Mouse (Mus musculus) hindbrain, embryonic 11.5 days (tissue): ENCODE measurements at regions not wholly inside any gene's neighbourhood (a gene's known extent, or its start where the extent isn't known, plus 50 kb on each side); places are given as distances from the start of the nearest gene placed in this dataset.

Experiments used
- ATAC-seq: fragments of 200-750 bp; cut with Nextera tagmentation; 2 replicates; pipeline ENCODE4 v1.8.0; 2017; ENCODE audit warnings: mild to moderate bottlenecking, moderate TSS enrichment, moderate library complexity; ENCODE audit not compliant: low FRiP score
- DNase-seq: peaks from one replicate; pipeline ENCODE4 v3.0.0-alpha.2; 2015; ENCODE audit warnings: low spot score
- H3K27ac ChIP-seq: fragments of 300-500 bp; sonication (generic); 2 replicates; pipeline ENCODE4 v1.5.1; 2014; ENCODE audit warnings: mild to moderate bottlenecking, low read depth, low read length
- H3K27me3 ChIP-seq: fragments of 300-500 bp; sonication (generic); 2 replicates; pipeline ENCODE4 v1.6.1; 2014; ENCODE audit warnings: mild to moderate bottlenecking, low read length, moderate library complexity, mixed read lengths; ENCODE audit not compliant: control insufficient read depth, insufficient read depth
- H3K36me3 ChIP-seq: fragments of 300-500 bp; sonication (generic); 2 replicates; pipeline ENCODE4 v1.6.1; 2014; ENCODE audit warnings: mild to moderate bottlenecking, low read length, moderate library complexity, mixed read lengths; ENCODE audit not compliant: control insufficient read depth, insufficient read depth
- H3K4me1 ChIP-seq: fragments of 300-500 bp; sonication (generic); replicated peaks from 2 replicates; pipeline ENCODE4 v1.6.1; 2014; ENCODE audit warnings: low read length, mixed read lengths; ENCODE audit not compliant: control insufficient read depth, insufficient read depth
- H3K4me2 ChIP-seq: fragments of 300-500 bp; sonication (generic); replicated peaks from 2 replicates; pipeline ENCODE4 v1.6.1; 2014; ENCODE audit warnings: mild to moderate bottlenecking, low read depth, low read length
- H3K4me3 ChIP-seq: fragments of 300-500 bp; sonication (generic); 2 replicates; pipeline ENCODE4 v1.5.1; 2014; ENCODE audit warnings: low read depth, low read length
- H3K9ac ChIP-seq: fragments of 300-500 bp; sonication (generic); 2 replicates; pipeline ENCODE4 v1.6.1; 2014; ENCODE audit warnings: low read depth, low read length
- H3K9me3 ChIP-seq: fragments of 300-500 bp; sonication (generic); 2 replicates; pipeline ENCODE4 v1.6.1; 2016; ENCODE audit warnings: low read length; ENCODE audit not compliant: control insufficient read depth
- WGBS: fragments of 180-500 bp; shearing (Covaris S2); extraction: QIAGEN DNeasy Blood & Tissue Kit; methylation state at CpG from one replicate; pipeline ENCODE4 v1.1.7; 2014; 5-methylcytosine and 5-hydroxymethylcytosine counted together

- Histone ChIP-seq H3K36me3 (no peaks in the 10 kb centered on the region), H3K9me3 (no peaks in the 10 kb centered on the region), H3K4me3 (no peak overlapping the region), H3K9ac (no peak overlapping the region), H3K4me1 (no peaks in the 10 kb centered on the region), H3K27me3 (no peaks in the 10 kb centered on the region), H3K27ac (no peak overlapping the region), H3K4me2 (no peak overlapping the region)
- ATAC-seq (no peak), DNase-seq (no peak)
- 80% methylated on average over 3 of the region's 3 CpGs for WGBS
Measured at GRCm38 (mm10) chr17:45297860-45298259, 135.7 kb downstream of the Cdc5l start.

GRCm38 (mm10) chr17:45296363-45296762, 137.2 kb downstream of the Cdc5l start:
- DNase-seq (no peak), ATAC-seq (no peak)
- H3K27ac ChIP-seq: no peak overlapping the region
- no peaks in the 10 kb centered on the region for H3K27me3 ChIP-seq
- no peaks in the 10 kb centered on the region for H3K4me1 ChIP-seq
- WGBS: 74% methylated on average over 1 of the region's 1 CpGs
- no peaks in the 10 kb centered on the region for H3K36me3 ChIP-seq
- no peak overlapping the region for H3K9ac ChIP-seq
- H3K4me2 ChIP-seq: no peak overlapping the region
- no peaks in the 10 kb centered on the region for H3K9me3 ChIP-seq
- H3K4me3 ChIP-seq: no peak overlapping the region

GRCm38 (mm10) chr17:45294886-45295285, 138.7 kb downstream of the Cdc5l start:
- H3K4me2 ChIP-seq: no peak overlapping the region
- WGBS: 58% methylated on average over 4 of the region's 4 CpGs

GRCm38 (mm10) chr17:45294256-45294865, 139.2 kb downstream of the Cdc5l start:
- H3K27ac ChIP-seq: no peak overlapping the region
- no peak overlapping the region for H3K4me3 ChIP-seq
- no peaks in the 10 kb centered on the region for H3K36me3 ChIP-seq
- 93% methylated on average over 11 of the region's 11 CpGs for WGBS
- H3K9me3 ChIP-seq: no peaks in the 10 kb centered on the region
- no peak overlapping the region for H3K4me2 ChIP-seq
- no peaks in the 10 kb centered on the region for H3K4me1 ChIP-seq
- DNase-seq (no peak), ATAC-seq (no peak)
- no peak overlapping the region for H3K9ac ChIP-seq
- H3K27me3 ChIP-seq: no peaks in the 10 kb centered on the region

More at GRCm38 (mm10) chr17:45294886-45295285, 138.7 kb downstream of the Cdc5l start:
- H3K9me3 ChIP-seq: no peaks in the 10 kb centered on the region
- no peaks in the 10 kb centered on the region for H3K36me3 ChIP-seq
- no peaks in the 10 kb centered on the region for H3K27me3 ChIP-seq
- H3K9ac ChIP-seq: no peak overlapping the region
- no peak overlapping the region for H3K4me3 ChIP-seq
- H3K4me1 ChIP-seq: no peaks in the 10 kb centered on the region
- no peak for ATAC-seq
- DNase-seq: no peak
- no peak overlapping the region for H3K27ac ChIP-seq

GRCm38 (mm10) chr17:45292883-45293282, 140.7 kb downstream of the Cdc5l start:
- no peak overlapping the region for H3K9ac ChIP-seq
- H3K27me3 ChIP-seq: no peaks in the 10 kb centered on the region
- H3K4me2 ChIP-seq: no peak overlapping the region
- 81% methylated on average over 7 of the region's 7 CpGs for WGBS
- H3K9me3 ChIP-seq: no peaks in the 10 kb centered on the region
- H3K4me3 ChIP-seq: no peak overlapping the region
- no peaks in the 10 kb centered on the region for H3K4me1 ChIP-seq
- H3K36me3 ChIP-seq: no peaks in the 10 kb centered on the region
- no peak overlapping the region for H3K27ac ChIP-seq
- DNase-seq: no peak
- ATAC-seq: no peak

- no peaks in the 10 kb centered on the region for H3K27me3 ChIP-seq
- DNase-seq: no peak
- ATAC-seq: no peak
- no peaks in the 10 kb centered on the region for H3K9me3 ChIP-seq
- H3K4me3 ChIP-seq: no peak overlapping the region
- H3K9ac ChIP-seq: no peak overlapping the region
- 61% methylated on average over 5 of the region's 5 CpGs for WGBS
- no peaks in the 10 kb centered on the region for H3K36me3 ChIP-seq
- no peak overlapping the region for H3K4me2 ChIP-seq
- H3K4me1 ChIP-seq: no peaks in the 10 kb centered on the region
- no peak overlapping the region for H3K27ac ChIP-seq
Measured at GRCm38 (mm10) chr17:45291052-45291451, 142.5 kb downstream of the Cdc5l start.

- ATAC-seq: no peak
- Histone ChIP-seq H3K27me3 (no peaks in the 10 kb centered on the region), H3K9me3 (no peaks in the 10 kb centered on the region), H3K4me1 (no peaks in the 10 kb centered on the region), H3K27ac (no peak overlapping the region), H3K4me2 (no peak overlapping the region), H3K9ac (no peak overlapping the region), H3K4me3 (no peak overlapping the region), H3K36me3 (no peaks in the 10 kb centered on the region)
- no peak for DNase-seq
- 91% methylated on average over 3 of the region's 3 CpGs for WGBS
Measured at GRCm38 (mm10) chr17:45285621-45286189, 147.8 kb downstream of the Cdc5l start.

- Histone ChIP-seq H3K4me2 (no peak overlapping the region), H3K27me3 (no peaks in the 10 kb centered on the region), H3K9ac (no peak overlapping the region), H3K4me1 (no peaks in the 10 kb centered on the region; the same call in 1 of the 2 replicates), H3K27ac (no peak overlapping the region), H3K9me3 (no peaks in the 10 kb centered on the region), H3K36me3 (no peaks in the 10 kb centered on the region), H3K4me3 (no peak overlapping the region)
- ATAC-seq (no peak), DNase-seq (no peak)
- WGBS: 92% methylated on average over 1 of the region's 1 CpGs
Measured at GRCm38 (mm10) chr17:45281554-45281953, 152.0 kb downstream of the Cdc5l start.

GRCm38 (mm10) chr17:45279811-45280205, 153.7 kb downstream of the Cdc5l start:
- Histone ChIP-seq H3K4me2 (no peak overlapping the region), H3K9ac (no peak overlapping the region), H3K9me3 (no peaks in the 10 kb centered on the region), H3K4me1 (no peaks in the 10 kb centered on the region; the same call in 1 of the 2 replicates), H3K27me3 (no peaks in the 10 kb centered on the region), H3K36me3 (no peaks in the 10 kb centered on the region), H3K27ac (no peak overlapping the region), H3K4me3 (no peak overlapping the region)
- DNase-seq (no peak), ATAC-seq (no peak)
- WGBS: 39% methylated on average over 3 of the region's 3 CpGs
